Mouse (Mus musculus) stomach, postnatal 0 days (tissue): ENCODE results near the gene Pcgf2. TPM values are rescaled to one million over a fixed set of nuclear protein-coding genes. Genes with fewer than 3 reads are reported as not detected.

Experiments used
- ATAC-seq: fragments of 200-750 bp; cut with Nextera tagmentation; 2 replicates; pipeline ENCODE4 v1.8.0; 2017; ENCODE audit not compliant: low FRiP score, low TSS enrichment
- DNase-seq: peaks from one replicate; pipeline ENCODE4 v3.0.0-alpha.2; 2016; ENCODE audit warnings: low spot score
- H3K27ac ChIP-seq: fragments of 300-500 bp; sonication (generic); replicated peaks from 2 replicates; pipeline ENCODE4 v1.5.1; 2014; ENCODE audit warnings: mild to moderate bottlenecking, control low read depth
- H3K27me3 ChIP-seq: fragments of 300-500 bp; sonication (generic); 2 replicates; pipeline ENCODE4 v1.6.1; 2014; ENCODE audit warnings: low read length; ENCODE audit not compliant: control insufficient read depth, insufficient read depth
- H3K36me3 ChIP-seq: fragments of 300-500 bp; sonication (generic); 2 replicates; pipeline ENCODE4 v1.6.1; 2014; ENCODE audit warnings: low read length, mixed read lengths; ENCODE audit not compliant: control insufficient read depth, insufficient read depth
- H3K4me1 ChIP-seq: fragments of 300-500 bp; sonication (generic); replicated peaks from 2 replicates; pipeline ENCODE4 v1.6.1; 2014; ENCODE audit warnings: antibody characterized with exemption; ENCODE audit not compliant: control insufficient read depth, insufficient read depth
- H3K4me2 ChIP-seq: fragments of 300-500 bp; sonication (generic); replicated peaks from 2 replicates; pipeline ENCODE4 v1.6.1; 2014; ENCODE audit warnings: low read depth, mild to moderate bottlenecking, control low read depth, moderate library complexity
- H3K4me3 ChIP-seq: fragments of 300-500 bp; sonication (generic); 2 replicates; pipeline ENCODE4 v1.5.1; 2014; ENCODE audit warnings: low read depth, low read length, control low read depth
- H3K9ac ChIP-seq: fragments of 300-500 bp; sonication (generic); 2 replicates; pipeline ENCODE4 v1.6.1; 2014; ENCODE audit warnings: mild to moderate bottlenecking, low read length, control low read depth, mixed read lengths
- H3K9me3 ChIP-seq: fragments of 300-500 bp; sonication (generic); 2 replicates; pipeline ENCODE4 v1.6.1; 2016; ENCODE audit warnings: low read length; ENCODE audit not compliant: control insufficient read depth
- CTCF ChIP-seq: IDR thresholded peaks from 2 replicates; pipeline ENCODE4 v1.5.1; 2016; ENCODE audit warnings: antibody characterized with exemption, low read depth, mild to moderate bottlenecking, moderate library complexity
- EP300 ChIP-seq: optimal IDR thresholded peaks from 2 replicates; pipeline ENCODE3; 2016; ENCODE audit warnings: antibody characterized with exemption
- WGBS: fragments of 180-500 bp; shearing (Covaris S2); extraction: QIAGEN DNeasy Blood & Tissue Kit; methylation state at CpG from one replicate; pipeline ENCODE4 v1.1.7; 2014; 5-methylcytosine and 5-hydroxymethylcytosine counted together
- microRNA-seq: library from miRNA; unstranded; fragments of <30 nt; microRNA quantifications from one replicate; pipeline ENCODE4, GENCODE M21; 2016
- polyA plus RNA-seq: library from polyadenylated mRNA; unstranded; fragments of >200 nt; fragmentation: Nextera tagmentation; extraction: Ambion mirVana; gene quantifications from 2 replicates; pipeline ENCODE4 v1.2.1, GENCODE M21; 2015

Gene Pcgf2
- polyA plus RNA-seq, 1 experiment from 2014 or later: 6.6 TPM

GRCm38 (mm10) chr11:97642746-97643145 is 57.6 kb downstream of the Pcgf2 start:
- Histone ChIP-seq H3K36me3 (no peaks in the 10 kb centered on the region), H3K27me3 (no peaks in the 10 kb centered on the region), H3K9me3 (no peaks in the 10 kb centered on the region), H3K4me3 (no peak overlapping the region), H3K4me2 (no peak overlapping the region), H3K27ac (no peak overlapping the region), H3K9ac (no peak overlapping the region), H3K4me1 (no peaks in the 10 kb centered on the region)
- DNase-seq: peak; percentile 13
- TF ChIP-seq EP300: no peak
- peak; percentile 46 for TF ChIP-seq CTCF
- 52% methylated on average over 2 of the region's 2 CpGs for WGBS
- no peak for ATAC-seq

GRCm38 (mm10) chr11:97641668-97642067 is 58.6 kb downstream of the Pcgf2 start:
- H3K4me3 ChIP-seq: no peak overlapping the region
- no peaks in the 10 kb centered on the region for H3K27me3 ChIP-seq
- no peak overlapping the region for H3K9ac ChIP-seq
- 44% methylated on average over 8 of the region's 8 CpGs for WGBS
- TF ChIP-seq EP300 (no peak), CTCF (no peak)
- no peaks in the 10 kb centered on the region for H3K9me3 ChIP-seq
- H3K4me2 ChIP-seq: no peak overlapping the region
- ATAC-seq: no peak
- peak; percentile 11 for DNase-seq
- no peak overlapping the region for H3K27ac ChIP-seq
- H3K36me3 ChIP-seq: no peaks in the 10 kb centered on the region
- H3K4me1 ChIP-seq: no peaks in the 10 kb centered on the region

Small RNA genes lying within 50 kb of the gene (microRNA-seq; reads per million reads assigned to microRNA genes)
- gene Gm24158 (not detected), gene Mir6927 (not detected), gene Mir8102 (not detected)

Other genes with a start within 250 kb of the Pcgf2 start
- 0.16 and 0.25 TPM in 2 replicates for gene 4933428G20Rik, start 200.2 kb downstream of the Pcgf2 start, polyA plus RNA-seq
- gene Srcin1, start 124.3 kb downstream of the Pcgf2 start, polyA plus RNA-seq: 0.49 and 0.50 TPM in 2 replicates
- gene Epop, start 70.8 kb downstream of the Pcgf2 start, polyA plus RNA-seq: 9.7 and 10.8 TPM in 2 replicates
- gene Mllt6, start 37.1 kb downstream of the Pcgf2 start, polyA plus RNA-seq: 1.1 TPM in 2 replicates
- gene Cisd3, start 14.7 kb downstream of the Pcgf2 start, polyA plus RNA-seq: 44.2 TPM in 2 replicates
- gene Psmb3, start 2.9 kb upstream of the Pcgf2 start, polyA plus RNA-seq: 405 and 438 TPM in 2 replicates
- gene Pip4k2b, start 44.2 kb upstream of the Pcgf2 start, polyA plus RNA-seq: 0.73 and 0.75 TPM in 2 replicates
- 9.0 TPM in 2 replicates for gene Cwc25, start 66.1 kb upstream of the Pcgf2 start, polyA plus RNA-seq
- not detected in 2 replicates for gene 1700001P01Rik, start 75.4 kb upstream of the Pcgf2 start, polyA plus RNA-seq
- gene Rpl23, start 81.9 kb upstream of the Pcgf2 start, polyA plus RNA-seq: 585 and 586 TPM in 2 replicates
- gene Lasp1, start 98.5 kb upstream of the Pcgf2 start, polyA plus RNA-seq: 84.0 and 90.1 TPM in 2 replicates
- 1.1 and 1.9 TPM in 2 replicates for gene B230217C12Rik, start 140.3 kb upstream of the Pcgf2 start, polyA plus RNA-seq
- 0.29 and 0.34 TPM in 2 replicates for gene Fbxo47, start 183.7 kb upstream of the Pcgf2 start, polyA plus RNA-seq